Mouse (Mus musculus): ENCODE measurements around the gene C1qc. TPM values are rescaled to one million over a fixed set of nuclear protein-coding genes. Genes with fewer than 3 reads are reported as not detected.

C1qc gene
- polyA plus RNA-seq, 1 experiment from 2014 or later, result 15.3 TPM

DNA sequence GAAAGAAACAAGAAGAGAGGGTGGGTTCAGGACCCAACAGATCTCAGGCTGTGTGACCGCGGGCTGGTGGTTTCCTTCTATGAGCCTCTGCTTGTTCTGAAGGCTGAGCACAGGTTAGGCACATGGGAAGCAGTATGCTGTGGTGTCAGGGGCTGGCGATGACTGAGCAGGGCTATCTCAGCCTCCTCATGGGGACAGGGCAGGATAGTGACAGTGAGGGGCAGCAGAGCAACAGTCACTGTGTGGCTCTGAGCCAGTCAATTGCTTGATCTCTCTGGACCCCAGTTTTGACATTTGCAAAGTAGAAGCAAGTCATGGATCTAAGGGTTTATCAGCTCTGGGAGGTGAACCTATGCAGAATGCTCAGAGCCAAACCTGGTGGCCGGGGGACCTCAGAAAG lies 1.8 kb downstream of the C1qc start:
- 92% methylated on average over 4 of the region's 4 CpGs for WGBS
- no peak overlapping the region for H3K9ac ChIP-seq (replicated peaks; ENCODE audit: low read depth, low read length)
- H3K27ac ChIP-seq (ENCODE audit: low read depth, low read length), result no peak overlapping the region
- 0 out of 2 replicates have a peak, but pooled peaks cover 3% of the 10 kb centered on the region for H3K4me1 ChIP-seq (ENCODE audit: control insufficient read depth, insufficient read depth, low read length)
- no peak for ATAC-seq (ENCODE audit: low read depth)
- H3K27me3 ChIP-seq (ENCODE audit: control insufficient read depth, insufficient read depth, low read length), result peaks cover 6% of the 10 kb centered on the region; the same call in 1 of the 2 replicates
- H3K36me3 ChIP-seq (ENCODE audit: control insufficient read depth, insufficient read depth, low read length), result no peaks in the 10 kb centered on the region
- H3K4me3 ChIP-seq (ENCODE audit: low read depth, low read length), result no peak overlapping the region
- H3K4me2 ChIP-seq (ENCODE audit: low read depth, low read length), result no peak overlapping the region
- no peaks in the 10 kb centered on the region for H3K9me3 ChIP-seq (ENCODE audit: control insufficient read depth, low read length)

DNA sequence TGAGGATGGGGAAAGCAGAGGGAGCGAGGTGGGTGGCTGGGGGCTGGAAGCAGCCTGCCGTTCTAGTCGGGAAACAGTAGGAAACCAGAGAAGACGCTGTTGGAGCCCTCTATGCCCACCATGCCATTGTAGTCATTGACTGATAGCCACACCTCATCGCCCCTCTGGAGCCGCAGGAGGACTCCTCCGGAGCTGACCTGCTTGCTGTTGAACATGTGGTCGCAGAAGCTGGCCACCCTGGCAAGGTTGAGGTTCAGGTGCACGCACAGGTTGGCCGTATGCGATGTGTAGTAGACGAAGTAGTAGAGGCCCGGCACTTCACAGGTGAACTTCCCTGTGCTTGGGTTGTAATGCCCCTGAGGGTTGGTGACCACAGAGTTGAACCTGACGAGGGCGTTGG lies 2.9 kb downstream of the C1qc start:
- H3K9me3 ChIP-seq (ENCODE audit: control insufficient read depth, low read length), result no peaks in the 10 kb centered on the region
- H3K27me3 ChIP-seq (ENCODE audit: control insufficient read depth, insufficient read depth, low read length), result no peaks in the 10 kb centered on the region
- no peak overlapping the region for H3K4me3 ChIP-seq (ENCODE audit: low read depth, low read length)
- 88% methylated on average over 15 of the region's 15 CpGs for WGBS
- no peak overlapping the region for H3K4me2 ChIP-seq (ENCODE audit: low read depth, low read length)
- no peak overlapping the region for H3K27ac ChIP-seq (ENCODE audit: low read depth, low read length)
- H3K36me3 ChIP-seq (ENCODE audit: control insufficient read depth, insufficient read depth, low read length), result no peaks in the 10 kb centered on the region
- H3K4me1 ChIP-seq (ENCODE audit: control insufficient read depth, insufficient read depth, low read length), result no peaks in the 10 kb centered on the region
- no peak for ATAC-seq (ENCODE audit: low read depth)
- no peak overlapping the region for H3K9ac ChIP-seq (replicated peaks; ENCODE audit: low read depth, low read length)

DNA sequence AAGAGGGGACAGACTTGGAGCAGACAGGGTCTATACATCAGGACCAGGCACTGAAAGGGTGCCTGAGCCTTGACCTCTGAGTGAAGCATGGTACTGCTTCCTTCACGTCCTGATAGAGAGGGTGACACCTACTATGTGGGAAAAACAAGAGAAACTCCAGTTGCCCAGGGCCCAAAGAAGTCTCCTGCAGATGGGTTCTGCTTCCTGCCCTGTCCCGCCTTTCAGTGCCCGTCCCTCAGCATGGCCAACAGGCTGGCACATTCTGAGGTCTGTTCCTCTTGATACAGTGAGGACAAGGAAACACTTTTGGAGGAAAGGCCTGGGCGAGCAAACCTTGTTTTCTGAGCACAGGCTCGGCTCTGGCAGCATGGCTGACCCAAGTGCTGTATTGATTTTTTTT lies 5.2 kb downstream of the C1qc start:
- no peak overlapping the region for H3K4me2 ChIP-seq (ENCODE audit: low read depth, low read length)
- H3K36me3 ChIP-seq (ENCODE audit: control insufficient read depth, insufficient read depth, low read length), result no peaks in the 10 kb centered on the region
- H3K9me3 ChIP-seq (ENCODE audit: control insufficient read depth, low read length), result no peaks in the 10 kb centered on the region
- no peak for ATAC-seq (ENCODE audit: low read depth)
- H3K27me3 ChIP-seq (ENCODE audit: control insufficient read depth, insufficient read depth, low read length), result no peaks in the 10 kb centered on the region
- H3K27ac ChIP-seq (ENCODE audit: low read depth, low read length), result no peak overlapping the region
- no peak overlapping the region for H3K9ac ChIP-seq (replicated peaks; ENCODE audit: low read depth, low read length)
- no peaks in the 10 kb centered on the region for H3K4me1 ChIP-seq (ENCODE audit: control insufficient read depth, insufficient read depth, low read length)
- WGBS, result 71% methylated on average over 5 of the region's 5 CpGs
- no peak overlapping the region for H3K4me3 ChIP-seq (ENCODE audit: low read depth, low read length)

DNA sequence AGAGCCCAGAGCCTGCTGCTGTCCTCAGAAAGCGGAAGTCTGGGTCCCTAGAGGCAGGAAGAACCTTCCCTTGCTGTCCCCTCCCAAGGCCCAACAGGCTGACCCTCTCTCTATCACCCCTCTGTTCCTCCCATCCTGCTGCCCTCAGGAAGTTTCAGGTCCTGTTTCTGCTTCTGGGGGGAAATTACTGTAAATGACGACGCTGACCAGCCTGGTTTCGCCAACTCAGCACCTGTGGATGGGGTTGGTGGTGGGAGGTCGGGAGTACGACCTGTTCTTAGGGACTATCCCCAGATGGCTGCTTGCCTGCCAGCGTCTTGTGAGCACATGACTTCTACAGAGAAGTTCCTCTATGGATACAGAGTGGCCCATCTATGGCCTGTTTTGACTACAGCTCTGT lies 6.8 kb downstream of the C1qc start, which contains the start of gene C1qb:
Gene C1qb, minus strand, starts transcription at position 87 of the 400 bp plus-strand sequence.
- H3K4me2 ChIP-seq (ENCODE audit: low read depth, low read length), result no peak within 1 kb of the TSS
- 71% methylated on average over 7 of the region's 7 CpGs for WGBS
- H3K27me3 ChIP-seq (ENCODE audit: control insufficient read depth, insufficient read depth, low read length), result no peaks in the 10 kb centered on the region
- no peak within 1 kb of the TSS for H3K9ac ChIP-seq (replicated peaks; ENCODE audit: low read depth, low read length)
- no peaks in the 10 kb centered on the region for H3K9me3 ChIP-seq (ENCODE audit: control insufficient read depth, low read length)
- H3K36me3 ChIP-seq (ENCODE audit: control insufficient read depth, insufficient read depth, low read length), result no peaks in the 10 kb centered on the region
- no peak within 1 kb of the TSS for H3K4me3 ChIP-seq (ENCODE audit: low read depth, low read length)
- H3K27ac ChIP-seq (ENCODE audit: low read depth, low read length), result no peak within 1 kb of the TSS
- no peak for ATAC-seq (ENCODE audit: low read depth)
- H3K4me1 ChIP-seq (ENCODE audit: control insufficient read depth, insufficient read depth, low read length), result no peaks in the 10 kb centered on the region

DNA sequence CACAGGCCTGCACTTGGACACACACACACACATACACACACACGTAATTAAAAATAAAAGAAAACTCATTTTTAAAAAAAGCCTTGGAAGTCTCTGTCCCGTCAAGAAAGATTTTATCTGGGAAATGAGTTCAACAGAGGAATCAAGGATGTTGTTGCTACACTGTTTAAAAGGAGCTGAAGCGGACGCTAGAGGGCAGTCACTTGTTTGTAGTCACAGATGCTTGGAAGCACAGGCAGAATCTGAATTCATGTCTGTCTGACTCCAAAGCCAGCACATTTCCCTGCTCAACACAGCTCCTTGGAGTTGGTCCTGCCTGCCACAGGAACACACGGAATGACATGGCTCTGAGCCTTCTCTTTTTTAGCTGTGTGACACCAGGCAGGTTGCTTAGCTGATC lies 14.3 kb downstream of the C1qc start:
- Histone ChIP-seq H3K9me3 (ENCODE audit: control insufficient read depth, low read length) (no peaks in the 10 kb centered on the region), H3K36me3 (ENCODE audit: control insufficient read depth, insufficient read depth, low read length) (no peaks in the 10 kb centered on the region), H3K27me3 (ENCODE audit: control insufficient read depth, insufficient read depth, low read length) (no peaks in the 10 kb centered on the region), H3K4me1 (ENCODE audit: control insufficient read depth, insufficient read depth, low read length) (no peaks in the 10 kb centered on the region), H3K27ac (ENCODE audit: low read depth, low read length) (no peak overlapping the region), H3K4me3 (ENCODE audit: low read depth, low read length) (no peak overlapping the region), H3K4me2 (ENCODE audit: low read depth, low read length) (no peak overlapping the region), H3K9ac (replicated peaks; ENCODE audit: low read depth, low read length) (no peak overlapping the region)
- WGBS, result 26% methylated on average over 5 of the region's 5 CpGs
- ATAC-seq (ENCODE audit: low read depth), result no peak

DNA sequence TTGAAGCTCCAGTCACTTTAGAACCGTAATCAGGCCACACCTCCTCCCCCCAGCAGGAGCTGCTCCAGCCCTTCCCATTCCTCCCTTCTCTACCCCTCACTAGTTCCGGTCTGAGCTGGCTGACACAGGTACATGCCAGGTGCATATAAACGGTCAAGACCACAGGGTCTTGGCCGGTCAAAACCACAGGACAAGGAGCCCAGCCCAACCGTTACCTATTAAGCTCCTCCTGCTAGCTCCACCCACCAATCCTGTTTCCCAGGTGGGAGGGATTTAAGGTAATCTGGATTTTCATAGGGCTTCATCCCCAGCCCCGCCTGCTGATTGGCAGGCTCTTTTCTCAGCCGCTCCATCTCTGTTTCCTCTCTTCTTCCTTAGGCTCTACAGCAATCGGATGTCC lies 14.7 kb downstream of the C1qc start:
- Histone ChIP-seq H3K4me3 (ENCODE audit: low read depth, low read length) (no peak overlapping the region), H3K27ac (ENCODE audit: low read depth, low read length) (no peak overlapping the region), H3K4me2 (ENCODE audit: low read depth, low read length) (no peak overlapping the region), H3K9me3 (ENCODE audit: control insufficient read depth, low read length) (no peaks in the 10 kb centered on the region), H3K9ac (replicated peaks; ENCODE audit: low read depth, low read length) (no peak overlapping the region), H3K27me3 (ENCODE audit: control insufficient read depth, insufficient read depth, low read length) (no peaks in the 10 kb centered on the region), H3K4me1 (ENCODE audit: control insufficient read depth, insufficient read depth, low read length) (no peaks in the 10 kb centered on the region), H3K36me3 (ENCODE audit: control insufficient read depth, insufficient read depth, low read length) (no peaks in the 10 kb centered on the region)
- WGBS, result 54% methylated on average over 8 of the region's 8 CpGs
- ATAC-seq (ENCODE audit: low read depth), result no peak

DNA sequence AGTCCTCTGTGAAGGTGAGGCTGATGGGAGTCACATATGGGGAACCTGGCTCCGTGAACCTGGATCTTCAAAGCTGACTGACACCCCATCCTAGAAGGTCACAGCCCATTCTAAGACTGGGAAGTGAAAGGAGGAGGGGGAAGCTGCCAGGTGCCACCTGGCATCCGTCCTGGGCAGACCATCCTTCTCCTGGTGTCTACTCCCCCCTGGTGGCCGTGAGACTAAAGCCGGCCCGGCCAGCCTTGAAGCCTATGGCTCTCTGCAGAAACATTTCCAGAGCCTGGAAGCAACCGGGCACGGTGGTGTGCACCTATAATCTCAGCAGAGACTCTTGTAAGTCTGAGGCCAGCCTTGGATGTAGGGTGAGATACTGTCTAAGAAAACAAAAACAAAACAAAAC lies 15.9 kb downstream of the C1qc start:
- Histone ChIP-seq H3K27me3 (ENCODE audit: control insufficient read depth, insufficient read depth, low read length) (no peaks in the 10 kb centered on the region), H3K9ac (replicated peaks; ENCODE audit: low read depth, low read length) (no peak overlapping the region), H3K4me2 (ENCODE audit: low read depth, low read length) (no peak overlapping the region), H3K27ac (ENCODE audit: low read depth, low read length) (no peak overlapping the region), H3K36me3 (ENCODE audit: control insufficient read depth, insufficient read depth, low read length) (no peaks in the 10 kb centered on the region), H3K4me3 (ENCODE audit: low read depth, low read length) (no peak overlapping the region), H3K9me3 (ENCODE audit: control insufficient read depth, low read length) (no peaks in the 10 kb centered on the region), H3K4me1 (ENCODE audit: control insufficient read depth, insufficient read depth, low read length) (no peaks in the 10 kb centered on the region)
- ATAC-seq (ENCODE audit: low read depth), result no peak; the same call in 1 of the 2 replicates
- 25% methylated on average over 7 of the region's 7 CpGs for WGBS

DNA sequence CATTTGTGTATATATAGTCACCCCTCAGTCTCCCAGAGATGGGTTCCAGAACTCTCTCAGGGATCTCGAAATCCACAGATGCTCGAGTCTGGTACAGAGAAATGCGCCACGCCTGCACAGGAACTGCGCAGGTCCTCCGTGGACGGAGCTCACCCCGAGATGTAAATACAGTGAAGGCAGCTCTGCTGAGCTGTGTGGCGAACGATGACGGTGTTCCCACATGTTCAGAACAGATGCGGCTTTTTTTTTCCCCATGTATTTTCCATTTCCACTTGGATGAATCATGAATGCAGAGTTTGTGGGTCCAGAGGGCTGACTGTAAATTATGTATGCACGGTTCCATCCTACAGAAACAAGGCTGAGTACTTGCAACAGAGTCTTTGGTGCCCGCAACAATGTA lies 17.9 kb downstream of the C1qc start:
- H3K36me3 ChIP-seq (ENCODE audit: control insufficient read depth, insufficient read depth, low read length), result no peaks in the 10 kb centered on the region
- H3K4me1 ChIP-seq (ENCODE audit: control insufficient read depth, insufficient read depth, low read length), result no peaks in the 10 kb centered on the region

DNA sequence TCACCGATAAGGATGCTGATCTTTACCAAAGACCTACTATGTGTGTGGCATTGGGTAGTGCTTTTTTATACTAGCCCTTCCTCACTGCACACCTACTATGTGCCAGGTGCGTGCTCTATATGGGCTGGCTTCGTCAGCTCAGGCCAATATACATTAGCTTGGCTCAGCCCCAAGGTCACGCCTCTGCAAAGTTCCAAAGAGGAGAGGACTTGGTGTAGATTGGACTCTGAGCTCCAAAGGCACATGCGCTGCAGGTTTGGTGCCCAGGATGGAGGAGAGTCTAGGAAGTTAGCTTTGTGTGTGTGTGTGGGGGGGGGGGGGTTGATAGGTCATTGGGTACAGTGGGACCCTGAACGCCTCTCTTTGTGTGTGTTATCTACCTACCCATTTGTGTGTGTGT lies 24.5 kb downstream of the C1qc start:
- H3K4me2 ChIP-seq (ENCODE audit: low read depth, low read length), result no peak overlapping the region
- H3K4me3 ChIP-seq (ENCODE audit: low read depth, low read length), result no peak overlapping the region
- H3K27me3 ChIP-seq (ENCODE audit: control insufficient read depth, insufficient read depth, low read length), result no peaks in the 10 kb centered on the region
- no peak overlapping the region; the same call in 1 of the 2 replicates for H3K27ac ChIP-seq (ENCODE audit: low read depth, low read length)
- no peaks in the 10 kb centered on the region for H3K9me3 ChIP-seq (ENCODE audit: control insufficient read depth, low read length)
- H3K4me1 ChIP-seq (ENCODE audit: control insufficient read depth, insufficient read depth, low read length), result peaks cover 10% of the 10 kb centered on the region; the same call in 1 of the 2 replicates
- 77% methylated on average over 6 of the region's 6 CpGs for WGBS
- no peak overlapping the region for H3K9ac ChIP-seq (replicated peaks; ENCODE audit: low read depth, low read length)
- H3K36me3 ChIP-seq (ENCODE audit: control insufficient read depth, insufficient read depth, low read length), result no peaks in the 10 kb centered on the region
- no peak for ATAC-seq (ENCODE audit: low read depth)

More for the DNA sequence above, 17.9 kb downstream of the C1qc start:
- Histone ChIP-seq H3K9ac (replicated peaks; ENCODE audit: low read depth, low read length) (no peak overlapping the region), H3K27ac (ENCODE audit: low read depth, low read length) (no peak overlapping the region), H3K4me3 (ENCODE audit: low read depth, low read length) (no peak overlapping the region), H3K9me3 (ENCODE audit: control insufficient read depth, low read length) (no peaks in the 10 kb centered on the region), H3K4me2 (ENCODE audit: low read depth, low read length) (no peak overlapping the region), H3K27me3 (ENCODE audit: control insufficient read depth, insufficient read depth, low read length) (no peaks in the 10 kb centered on the region)
- WGBS, result 87% methylated on average over 14 of the region's 14 CpGs
- ATAC-seq (ENCODE audit: low read depth), result no peak
